Mouse (Mus musculus): ENCODE data around the gene Fbxl13. TPM values are rescaled to one million over a fixed set of nuclear protein-coding genes. Genes with fewer than 3 reads are reported as not detected.

Fbxl13 gene
- 0.11 TPM in 1 of 2 replicates, not detected in the other for polyA plus RNA-seq (2015; fragmentation: Nextera tagmentation; extraction: Ambion mirVana)

GRCm38 (mm10) chr5:21645439-21646132, at the start of gene Fbxl13, which contains the start of gene Armc10:
Gene Fbxl13, minus strand, starts transcription at chr5:21645634.
Gene Armc10, plus strand, starts transcription at chr5:21645813.

GRCm38 (mm10) chr5:21543409-21544201, 101.8 kb downstream of the Fbxl13 start, which contains the start of gene Lrrc17:
Gene Lrrc17, plus strand, starts transcription at chr5:21543559.

Other genes with a start within 250 kb of the Fbxl13 start
- gene Ccdc146, start 221.0 kb downstream of the Fbxl13 start, polyA plus RNA-seq (2015; fragmentation: Nextera tagmentation; extraction: Ambion mirVana), result 0.18 and 0.21 TPM in 2 replicates
- 4.2 and 5.1 TPM in 2 replicates for gene Fam185a, start 220.7 kb downstream of the Fbxl13 start, polyA plus RNA-seq (2015; fragmentation: Nextera tagmentation; extraction: Ambion mirVana)
- gene Lrrc17, start 102.1 kb downstream of the Fbxl13 start, polyA plus RNA-seq (2015; fragmentation: Nextera tagmentation; extraction: Ambion mirVana), result 6.1 and 9.9 TPM in 2 replicates
- 15.1 and 16.8 TPM in 2 replicates for gene Armc10, start 179 bp upstream of the Fbxl13 start, polyA plus RNA-seq (2015; fragmentation: Nextera tagmentation; extraction: Ambion mirVana)
- gene Napepld, start 55.8 kb upstream of the Fbxl13 start, polyA plus RNA-seq (2015; fragmentation: Nextera tagmentation; extraction: Ambion mirVana), result 0.86 and 1.3 TPM in 2 replicates
- gene Pmpcb, start 91.5 kb upstream of the Fbxl13 start, polyA plus RNA-seq (2015; fragmentation: Nextera tagmentation; extraction: Ambion mirVana), result 38.3 and 42.7 TPM in 2 replicates
- 60.8 and 62.9 TPM in 2 replicates for gene Dnajc2, start 139.6 kb upstream of the Fbxl13 start, polyA plus RNA-seq (2015; fragmentation: Nextera tagmentation; extraction: Ambion mirVana)
- gene Psmc2, start 139.6 kb upstream of the Fbxl13 start, polyA plus RNA-seq (2015; fragmentation: Nextera tagmentation; extraction: Ambion mirVana), result 118 and 131 TPM in 2 replicates
- gene Slc26a5, start 220.0 kb upstream of the Fbxl13 start, polyA plus RNA-seq (2015; fragmentation: Nextera tagmentation; extraction: Ambion mirVana), result not detected in 2 replicates

All from spleen, postnatal 0 days (tissue).